Comparison of ENCODE assay signal across 8 mouse cellular contexts in genomic region chr7:98176322-98177070, GRCm38 (mm10). TPM values are rescaled to one million over a fixed set of nuclear protein-coding genes. Genes with fewer than 3 reads are reported as not detected.
A peak's percentile ranks its signal among the peaks of the same experiment; 100 is the strongest.
DNase-seq lines count a peak whose midpoint lies in the region; ATAC-seq lines count a peak whose summit lies in the region.

No protein-coding gene starts in this region.

- WGBS in lung, embryonic 16.5 days, result 57% methylated on average over 8 of the region's 8 CpGs
- WGBS in forebrain, embryonic 15.5 days, result 81% methylated on average over 8 of the region's 8 CpGs
- whole genome bisulfite sequencing in liver, embryonic 13.5 days (ENCODE audit: insufficient replicate concordance), result 28% methylated on average over 8 of the region's 8 CpGs

- no peak overlapping the region for H3K27ac ChIP-seq in lung, embryonic 16.5 days (ENCODE audit: low read length)
- no peak overlapping the region for H3K27ac ChIP-seq in forebrain, embryonic 15.5 days (replicated peaks)
- H3K27ac ChIP-seq in liver, embryonic 13.5 days, result peak overlapping the region; percentile 99

- H3K27me3 ChIP-seq in lung, embryonic 16.5 days (ENCODE audit: control insufficient read depth, insufficient read depth, low read depth, low read length), result no peaks in the 10 kb centered on the region
- H3K27me3 ChIP-seq in forebrain, embryonic 15.5 days, result peaks cover 7% of the 10 kb centered on the region; the same call in 1 of the 2 replicates
- H3K27me3 ChIP-seq in liver, embryonic 13.5 days, result no peaks in the 10 kb centered on the region

- H3K9me3 ChIP-seq in lung, embryonic 16.5 days (ENCODE audit: control insufficient read depth, low read length), result no peaks in the 10 kb centered on the region
- no peaks in the 10 kb centered on the region for H3K9me3 ChIP-seq in forebrain, embryonic 15.5 days
- H3K9me3 ChIP-seq in liver, embryonic 13.5 days (replicated peaks), result no peaks in the 10 kb centered on the region

- H3K36me3 ChIP-seq in lung, embryonic 16.5 days (ENCODE audit: control insufficient read depth, insufficient read depth, low read length), result no peaks in the 10 kb centered on the region
- no peaks in the 10 kb centered on the region for H3K36me3 ChIP-seq in forebrain, embryonic 15.5 days
- peaks cover 10% of the 10 kb centered on the region for H3K36me3 ChIP-seq in liver, embryonic 13.5 days

- 0 out of 2 replicates have a peak overlapping the region, but pooled peaks have one; percentile 2 for H3K9ac ChIP-seq in lung, embryonic 16.5 days (ENCODE audit: low read length)
- no peak overlapping the region for H3K9ac ChIP-seq in forebrain, embryonic 15.5 days (replicated peaks)
- H3K9ac ChIP-seq in liver, embryonic 13.5 days, result peak overlapping the region; percentile 85

- no peak overlapping the region for H3K4me3 ChIP-seq in lung, embryonic 16.5 days (ENCODE audit: low read length)
- H3K4me3 ChIP-seq in forebrain, embryonic 15.5 days, result 0 out of 2 replicates have a peak overlapping the region, but pooled peaks have one; percentile 80
- peak overlapping the region; percentile 81 for H3K4me3 ChIP-seq in liver, embryonic 13.5 days (replicated peaks)

- ATAC-seq in lung, embryonic 16.5 days (ENCODE audit: low read depth), result no peak
- no peak for ATAC-seq in forebrain, embryonic 15.5 days (replicated peaks)
- peak; percentile 57 for ATAC-seq in liver, embryonic 13.5 days (ENCODE audit: low read depth)
- ATAC-seq in inflammation-experienced regulatory T-cells, adult 6 months, result no peak

- DNase-seq in lung, postnatal 10 days, result no peak
- DNase-seq in liver, embryonic 13.5 days, result peak; percentile 56
- peak; percentile 42 to 48 for DNase-seq in thymus, postnatal 10 days (ENCODE audit: low spot score in 2 of 2)
- DNase-seq in ovary, adult 18-20 months (ENCODE audit: low spot score), result no peak
- DNase-seq in cerebellum, postnatal 14 days, result no peak

- H3K4me2 ChIP-seq in lung, embryonic 16.5 days (ENCODE audit: low read depth, low read length), result no peak overlapping the region
- peak overlapping the region; percentile 83; the same call in 1 of the 2 replicates for H3K4me2 ChIP-seq in forebrain, embryonic 15.5 days (replicated peaks)
- peak overlapping the region; percentile 93 for H3K4me2 ChIP-seq in liver, embryonic 13.5 days

- H3K4me1 ChIP-seq in lung, embryonic 16.5 days (replicated peaks; ENCODE audit: control insufficient read depth, insufficient read depth, low read length), result peaks cover 18% of the 10 kb centered on the region
- peaks cover 20% of the 10 kb centered on the region for H3K4me1 ChIP-seq in forebrain, embryonic 15.5 days
- peaks cover 88% of the 10 kb centered on the region for H3K4me1 ChIP-seq in liver, embryonic 13.5 days (replicated peaks)

RNA-seq across cellular contexts. Expression of gene Capn5, which starts 1.6 kb away (rescaled TPM):
- polyA plus RNA-seq in lung, embryonic 16.5 days (2015; fragmentation: Nextera tagmentation; extraction: Ambion mirVana), result 9.6 and 10.1 TPM in 2 replicates
- 15.5 and 15.9 TPM in 2 replicates for polyA plus RNA-seq in forebrain, embryonic 15.5 days (2015; fragmentation: Nextera tagmentation; extraction: Ambion mirVana)
- 13.2 and 16.8 TPM in 2 replicates for polyA plus RNA-seq in liver, embryonic 13.5 days (2015; fragmentation: Nextera tagmentation; extraction: Ambion mirVana)
- polyA plus RNA-seq in inflammation-experienced regulatory T-cells, adult 6 months (2017; shearing (Covaris generic)), result 1 to 10 TPM in 2 of 3 experiments, under 1 TPM in 1; 0.77 to 3.2 (median 2.4) TPM

RNA-seq across cellular contexts. Expression of gene B3gnt6, which starts 22.8 kb away (rescaled TPM):
- 0.13 and 0.36 TPM in 2 replicates for polyA plus RNA-seq in lung, embryonic 16.5 days (2015; fragmentation: Nextera tagmentation; extraction: Ambion mirVana)
- polyA plus RNA-seq in forebrain, embryonic 15.5 days (2015; fragmentation: Nextera tagmentation; extraction: Ambion mirVana), result 0.15 and 0.42 TPM in 2 replicates
- not detected in 2 replicates for polyA plus RNA-seq in liver, embryonic 13.5 days (2015; fragmentation: Nextera tagmentation; extraction: Ambion mirVana)
- under 1 TPM in 1 of 3 experiments, not detected in 2; 0.13 TPM for polyA plus RNA-seq in inflammation-experienced regulatory T-cells, adult 6 months (2017; shearing (Covaris generic))

RNA-seq across cellular contexts. Expression of gene Omp, which starts 31.2 kb away (rescaled TPM):
- polyA plus RNA-seq in lung, embryonic 16.5 days (2015; fragmentation: Nextera tagmentation; extraction: Ambion mirVana), result 0.25 and 0.73 TPM in 2 replicates
- 0.46 and 0.47 TPM in 2 replicates for polyA plus RNA-seq in forebrain, embryonic 15.5 days (2015; fragmentation: Nextera tagmentation; extraction: Ambion mirVana)
- 0.50 and 0.76 TPM in 2 replicates for polyA plus RNA-seq in liver, embryonic 13.5 days (2015; fragmentation: Nextera tagmentation; extraction: Ambion mirVana)
- polyA plus RNA-seq in inflammation-experienced regulatory T-cells, adult 6 months (2017; shearing (Covaris generic)), result not detected

RNA-seq across cellular contexts. Expression of gene Myo7a, which starts 57.2 kb away (rescaled TPM):
- 9.9 and 11.3 TPM in 2 replicates for polyA plus RNA-seq in lung, embryonic 16.5 days (2015; fragmentation: Nextera tagmentation; extraction: Ambion mirVana)
- 15.8 and 15.9 TPM in 2 replicates for polyA plus RNA-seq in forebrain, embryonic 15.5 days (2015; fragmentation: Nextera tagmentation; extraction: Ambion mirVana)
- polyA plus RNA-seq in liver, embryonic 13.5 days (2015; fragmentation: Nextera tagmentation; extraction: Ambion mirVana), result 8.0 and 8.3 TPM in 2 replicates
- 1 to 10 TPM; 1.4 to 2.1 (median 1.7) TPM for polyA plus RNA-seq in inflammation-experienced regulatory T-cells, adult 6 months (2017; shearing (Covaris generic))

Comparison
In these comparisons a context has a peak if more than half of its experiments do, and no peak if none do; other contexts are left out.
1. DNase-seq: peak in liver, embryonic 13.5 days (single experiment) and thymus, postnatal 10 days (2 of 2); none in lung, postnatal 10 days (single experiment), ovary, adult 18-20 months (single experiment) and cerebellum, postnatal 14 days (0 of 2).